Mouse (Mus musculus) ES-Bruce4 (cell line): ENCODE measurements at regions not wholly inside any gene's neighbourhood (a gene's known extent, or its start where the extent isn't known, plus 50 kb on each side); places are given as distances from the start of the nearest gene placed in this dataset.

Experiments
- CTCF ChIP-seq: IDR thresholded peaks from one replicate; pipeline ENCODE4 v1.8.1; 2011; ENCODE audit warnings: low read depth, low read length
- EP300 ChIP-seq: IDR thresholded peaks from 2 replicates; pipeline ENCODE4 v1.6.1; 2011; ENCODE audit warnings: low read depth, low read length; ENCODE audit not compliant: insufficient read depth

DNA sequence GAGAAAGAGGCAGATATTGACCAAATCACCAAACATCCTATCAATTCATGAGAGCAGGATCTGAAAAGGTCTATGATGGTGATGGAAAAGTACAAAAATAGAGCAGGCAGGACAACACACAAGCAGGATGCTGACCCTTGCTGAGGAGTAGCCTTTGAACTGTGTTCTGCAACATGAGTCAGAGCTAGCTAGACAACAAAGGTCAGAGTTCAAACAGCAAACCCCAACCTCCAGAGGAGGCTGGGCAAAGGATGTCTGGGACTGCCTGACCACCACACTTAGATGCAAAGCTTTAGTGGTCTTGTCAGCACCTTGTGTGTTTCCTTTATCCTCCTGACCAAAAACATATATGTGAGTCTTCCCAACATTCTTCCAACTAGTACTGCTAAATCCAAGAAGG is 122.5 kb upstream of the Car8 start:
- no peak for TF ChIP-seq EP300
- TF ChIP-seq CTCF: no peak
